Mouse (Mus musculus) midbrain, embryonic 14.5 days (tissue): ENCODE data around the gene Ran. TPM values are rescaled to one million over a fixed set of nuclear protein-coding genes. Genes with fewer than 3 reads are reported as not detected.
"Not testable (repeated sequence)": the region's sequence is repeated elsewhere in the genome, so short reads cannot be mapped to it uniquely, and the experiment has no call there.

Source experiments
- ATAC-seq: fragments of 200-750 bp; cut with Nextera tagmentation; 2 replicates; pipeline ENCODE4 v1.8.0; 2017; ENCODE audit warnings: moderate number of reproducible peaks, moderate library complexity; ENCODE audit not compliant: low FRiP score, low TSS enrichment
- DNase-seq: peaks from one replicate; pipeline ENCODE4 v3.0.0-alpha.2; 2015
- H3K27ac ChIP-seq: fragments of 300-500 bp; sonication (generic); replicated peaks from 2 replicates; pipeline ENCODE4 v1.5.1; 2014; ENCODE audit warnings: mild to moderate bottlenecking, low read depth, low read length, moderate library complexity
- H3K27me3 ChIP-seq: fragments of 300-500 bp; sonication (generic); 2 replicates; pipeline ENCODE4 v1.6.1; 2014; ENCODE audit warnings: low read length, control low read depth, mixed read lengths; ENCODE audit not compliant: control insufficient read depth, insufficient read depth
- H3K36me3 ChIP-seq: fragments of 300-500 bp; sonication (generic); 2 replicates; pipeline ENCODE4 v1.6.1; 2014; ENCODE audit warnings: low read length, control low read depth; ENCODE audit not compliant: control insufficient read depth, insufficient read depth
- H3K4me1 ChIP-seq: fragments of 300-500 bp; sonication (generic); 2 replicates; pipeline ENCODE4 v1.6.1; 2014; ENCODE audit warnings: mild to moderate bottlenecking, antibody characterized with exemption, low read length, control low read depth; ENCODE audit not compliant: control insufficient read depth, insufficient read depth
- H3K4me2 ChIP-seq: fragments of 300-500 bp; sonication (generic); 2 replicates; pipeline ENCODE4 v1.6.1; 2014; ENCODE audit warnings: mild to moderate bottlenecking, low read length, moderate library complexity
- H3K4me3 ChIP-seq: fragments of 300-500 bp; sonication (generic); replicated peaks from 2 replicates; pipeline ENCODE4 v1.5.1; 2014; ENCODE audit warnings: low read depth, low read length
- H3K9ac ChIP-seq: fragments of 300-500 bp; sonication (generic); replicated peaks from 2 replicates; pipeline ENCODE4 v1.6.1; 2014; ENCODE audit warnings: mild to moderate bottlenecking, low read length, moderate library complexity
- H3K9me3 ChIP-seq: fragments of 300-500 bp; sonication (generic); 2 replicates; pipeline ENCODE4 v1.6.1; 2016; ENCODE audit warnings: low read length, control low read depth, mixed read lengths; ENCODE audit not compliant: control insufficient read depth
- WGBS: fragments of 180-500 bp; shearing (Covaris S2); extraction: QIAGEN DNeasy Blood & Tissue Kit; methylation state at CpG from one replicate; pipeline ENCODE4 v1.1.7; 2014; 5-methylcytosine and 5-hydroxymethylcytosine counted together
- polyA plus RNA-seq: library from polyadenylated mRNA; unstranded; fragments of >200 nt; fragmentation: Nextera tagmentation; extraction: Ambion mirVana; gene quantifications from 2 replicates; pipeline ENCODE4 v1.2.1, GENCODE M21; 2014

Ran gene
- 391 and 451 TPM in 2 replicates for polyA plus RNA-seq

DNA sequence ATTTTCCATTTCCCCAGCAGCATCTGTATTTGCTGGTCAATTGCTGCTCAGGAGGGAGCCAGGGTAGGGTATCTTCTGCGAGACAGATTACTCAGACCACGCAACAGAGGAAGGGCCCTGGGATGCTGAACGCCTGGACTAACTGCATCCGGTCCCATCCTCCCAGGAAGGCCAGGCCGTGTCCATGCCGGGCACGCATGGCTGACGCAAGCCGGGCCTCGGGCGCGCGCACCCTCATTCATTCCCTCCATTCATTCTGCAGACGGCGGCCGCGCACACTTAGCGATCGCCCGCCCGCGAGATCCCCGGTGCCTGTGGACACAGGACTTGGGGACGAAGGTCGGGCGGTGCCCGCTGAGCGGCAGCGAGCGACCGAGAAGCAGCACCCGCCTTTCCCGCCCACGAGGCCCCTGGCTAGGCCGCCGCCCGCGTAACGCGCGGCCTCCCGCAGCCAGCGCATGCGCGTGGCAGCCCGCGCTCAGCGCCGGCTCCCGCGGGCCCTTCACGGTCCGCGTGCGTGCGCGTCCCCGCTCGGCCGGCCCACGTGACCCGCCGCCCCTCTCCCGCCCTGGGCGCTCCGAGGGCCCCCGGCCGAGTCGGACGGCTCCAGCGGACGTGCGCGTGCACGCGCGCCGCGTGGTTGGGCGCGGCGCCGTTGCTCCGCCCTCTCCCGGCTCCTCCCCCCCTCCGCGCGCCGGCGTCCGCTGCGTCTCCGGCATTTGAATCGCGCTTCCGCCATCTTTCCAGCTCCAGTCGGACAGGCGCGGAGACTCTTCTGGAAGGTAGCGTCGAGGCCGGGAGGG, at the start of gene Ran:
Gene Ran, plus strand, starts transcription at position 573 of the 803 bp plus-strand sequence.
- peak; percentile 93 for ATAC-seq
- Histone ChIP-seq H3K36me3 (peaks cover 15% of the 10 kb centered on the region; the same call in 1 of the 2 replicates), H3K9me3 (no peaks in the 10 kb centered on the region), H3K4me1 (peaks cover 19% of the 10 kb centered on the region), H3K4me2 (peak within 1 kb of the TSS; percentile 96), H3K27me3 (no peaks in the 10 kb centered on the region), H3K9ac (peak within 1 kb of the TSS; percentile 80), H3K4me3 (peak within 1 kb of the TSS; percentile 88), H3K27ac (peak within 1 kb of the TSS; percentile 99)
- peak; percentile 99 for DNase-seq
- under 1% methylated on average over 82 of the region's 102 CpGs for WGBS

DNA sequence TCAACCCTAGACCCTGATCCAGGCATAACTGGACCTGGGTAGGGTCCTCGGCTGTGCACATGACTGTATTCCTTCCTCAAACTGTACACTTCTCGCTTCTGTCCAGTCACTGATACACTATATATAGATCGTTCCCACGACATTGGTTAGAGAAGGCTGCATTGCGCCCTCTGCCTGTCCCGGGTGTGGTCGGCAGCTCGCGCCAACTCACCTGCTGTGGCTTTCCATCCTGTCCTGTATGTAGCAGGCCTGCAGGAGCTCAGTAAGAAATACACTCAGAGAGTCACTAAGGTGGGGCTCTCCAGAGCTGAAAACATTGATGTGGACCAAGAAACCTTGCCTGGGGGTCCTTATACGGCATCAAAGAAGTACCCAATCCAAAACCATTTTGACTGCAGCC, 49.0 kb upstream of the Ran start:
- Histone ChIP-seq H3K4me2 (0 out of 2 replicates have a peak overlapping the region, but pooled peaks have one; percentile 6), H3K4me1 (no peaks in the 10 kb centered on the region), H3K9me3 (no peaks in the 10 kb centered on the region), H3K9ac (no peak overlapping the region), H3K36me3 (no peaks in the 10 kb centered on the region), H3K4me3 (no peak overlapping the region), H3K27me3 (no peaks in the 10 kb centered on the region), H3K27ac (0 out of 2 replicates have a peak overlapping the region, but pooled peaks have one; percentile 42)
- 72% methylated on average over 10 of the region's 10 CpGs for WGBS
- ATAC-seq (no peak), DNase-seq (no peak)

DNA sequence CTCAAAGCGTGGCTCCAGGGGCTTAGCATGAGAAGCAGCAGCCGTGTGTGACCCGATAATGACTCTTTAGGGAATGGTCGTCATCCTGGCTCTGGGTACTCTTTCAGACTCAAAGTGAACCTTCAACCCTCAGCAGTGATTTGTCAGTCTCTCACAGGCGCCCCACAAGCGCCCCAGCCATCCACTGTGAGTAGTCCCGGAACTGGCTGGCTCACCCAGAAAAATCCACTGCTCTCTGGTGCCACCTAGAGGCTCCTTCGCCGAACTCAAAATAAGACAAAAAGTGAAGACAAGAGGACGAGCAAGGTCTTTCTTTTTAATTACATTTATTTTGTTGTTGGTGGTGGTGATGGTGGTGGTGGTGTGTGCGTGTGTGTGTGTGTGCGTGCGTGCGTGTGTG, 48.6 kb upstream of the Ran start:
- Histone ChIP-seq H3K27ac (0 out of 2 replicates have a peak overlapping the region, but pooled peaks have one; percentile 42), H3K9me3 (no peaks in the 10 kb centered on the region), H3K4me1 (no peaks in the 10 kb centered on the region), H3K4me2 (0 out of 2 replicates have a peak overlapping the region, but pooled peaks have one; percentile 6), H3K9ac (no peak overlapping the region), H3K4me3 (no peak overlapping the region), H3K27me3 (no peaks in the 10 kb centered on the region), H3K36me3 (no peaks in the 10 kb centered on the region)
- DNase-seq (peak; percentile 92), ATAC-seq (no peak)
- WGBS: 19% methylated on average over 14 of the region's 14 CpGs

DNA sequence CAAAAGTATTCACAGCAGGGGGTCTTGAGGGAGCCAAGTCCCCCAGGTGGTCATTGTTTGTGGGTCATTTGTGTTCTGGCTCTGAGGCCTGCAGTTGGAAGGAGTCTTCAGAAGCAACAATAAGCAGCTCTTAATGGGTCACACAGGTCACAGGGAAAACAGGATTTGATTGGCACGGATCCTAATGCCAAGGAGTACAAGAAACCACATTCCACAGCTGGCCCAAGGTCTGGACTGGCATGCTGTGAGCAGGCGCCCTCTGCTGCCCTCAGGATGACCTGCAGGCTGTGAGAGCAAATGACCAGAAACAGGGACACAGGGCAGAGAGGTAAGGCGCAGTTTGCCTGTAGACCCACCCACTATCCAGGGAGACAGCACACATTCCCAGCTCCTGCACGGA, 43.6 kb upstream of the Ran start:
- Histone ChIP-seq H3K9me3 (no peaks in the 10 kb centered on the region), H3K4me1 (no peaks in the 10 kb centered on the region), H3K4me2 (no peak overlapping the region), H3K9ac (no peak overlapping the region), H3K4me3 (no peak overlapping the region), H3K36me3 (no peaks in the 10 kb centered on the region), H3K27me3 (no peaks in the 10 kb centered on the region), H3K27ac (no peak overlapping the region)
- ATAC-seq (no peak), DNase-seq (peak; percentile 62)
- 11% methylated on average over 4 of the region's 4 CpGs for WGBS

DNA sequence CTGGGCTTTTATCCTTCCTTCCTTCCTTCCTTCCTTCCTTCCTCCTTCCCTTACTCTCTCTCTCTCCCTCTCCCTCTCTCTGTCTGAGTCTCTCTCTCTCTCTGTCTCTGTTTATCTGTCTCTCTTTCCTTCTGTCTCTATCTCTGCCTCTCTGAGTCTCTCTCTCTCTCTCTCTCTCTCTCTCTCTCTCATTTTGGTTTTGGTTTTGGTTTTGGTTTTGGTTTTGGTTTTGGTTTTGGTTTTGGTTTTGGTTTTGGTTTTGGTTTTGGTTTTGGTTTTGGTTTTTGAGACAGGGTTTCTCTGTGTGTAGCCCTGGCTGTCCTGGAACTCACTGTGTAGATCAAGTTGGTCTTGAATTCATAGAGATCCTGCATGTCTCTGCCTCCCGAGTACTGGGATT, 42.4 kb upstream of the Ran start:
- not testable (repeated sequence) for H3K27ac ChIP-seq, DNase-seq, H3K9me3 ChIP-seq, H3K4me2 ChIP-seq, H3K27me3 ChIP-seq, H3K4me3 ChIP-seq, ATAC-seq, H3K36me3 ChIP-seq, H3K9ac ChIP-seq, H3K4me1 ChIP-seq
- 85% methylated on average over 1 of the region's 1 CpGs for WGBS

- Histone ChIP-seq H3K36me3 (no peaks in the 10 kb centered on the region), H3K4me1 (no peaks in the 10 kb centered on the region), H3K27ac (no peak overlapping the region), H3K9ac (no peak overlapping the region), H3K4me2 (no peak overlapping the region), H3K9me3 (no peaks in the 10 kb centered on the region), H3K4me3 (no peak overlapping the region), H3K27me3 (no peaks in the 10 kb centered on the region)
- no peak for ATAC-seq
- WGBS: 98% methylated on average over 7 of the region's 7 CpGs
- no peak for DNase-seq
These were observed 40.9 kb upstream of the Ran start for GRCm38 (mm10) chr5:128978957-128979356.

DNA sequence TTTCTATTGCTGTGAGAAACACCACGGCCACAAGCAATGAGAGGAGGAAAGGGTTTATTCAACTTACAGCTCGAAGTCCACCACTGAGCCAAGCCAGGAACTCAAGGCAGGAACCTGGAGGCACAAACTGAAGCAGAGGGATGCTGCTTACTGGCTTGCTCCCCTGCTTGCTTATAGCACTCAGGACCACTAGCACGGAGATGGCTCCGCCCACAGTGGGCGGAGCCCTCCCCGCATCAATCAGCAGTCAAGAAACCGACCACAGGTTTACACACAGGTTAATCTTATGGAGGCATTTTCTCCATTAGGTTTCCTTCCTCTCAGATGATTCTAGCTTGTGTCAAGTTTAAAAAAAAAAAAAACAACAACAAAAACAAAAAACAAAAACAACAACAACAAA, 39.0 kb upstream of the Ran start:
- Histone ChIP-seq H3K27ac (no peak overlapping the region), H3K9ac (no peak overlapping the region), H3K4me3 (no peak overlapping the region), H3K9me3 (no peaks in the 10 kb centered on the region), H3K27me3 (no peaks in the 10 kb centered on the region), H3K4me1 (no peaks in the 10 kb centered on the region), H3K4me2 (no peak overlapping the region), H3K36me3 (peaks cover 10% of the 10 kb centered on the region)
- DNase-seq: no peak
- WGBS: 75% methylated on average over 7 of the region's 7 CpGs
- ATAC-seq: no peak

DNA sequence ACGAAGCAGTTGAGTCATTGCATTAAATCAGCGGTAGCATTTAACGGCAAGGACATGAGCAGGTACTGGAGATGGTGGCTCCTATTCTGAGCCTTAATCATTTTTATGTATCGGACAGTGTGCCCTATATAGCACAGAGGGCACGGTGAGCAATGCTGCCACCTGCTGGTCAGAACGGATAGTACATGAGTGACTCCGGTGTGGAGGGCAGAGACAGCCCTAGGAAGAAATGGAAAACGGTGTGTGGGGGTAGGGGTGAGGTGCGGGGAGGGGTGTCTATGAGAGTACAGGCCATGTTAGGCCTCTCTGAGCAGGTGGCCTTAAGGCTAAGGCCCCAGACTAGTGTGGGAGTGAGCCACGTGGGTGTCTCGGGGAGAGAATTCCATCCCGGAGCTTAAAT, 38.3 kb upstream of the Ran start:
- no peak for ATAC-seq
- WGBS: 25% methylated on average over 12 of the region's 12 CpGs
- no peaks in the 10 kb centered on the region for H3K27me3 ChIP-seq
- DNase-seq: peak; percentile 86
- no peak overlapping the region for H3K4me3 ChIP-seq
- H3K36me3 ChIP-seq: peaks cover 15% of the 10 kb centered on the region
- no peak overlapping the region for H3K4me2 ChIP-seq
- H3K9me3 ChIP-seq: no peaks in the 10 kb centered on the region
- no peak overlapping the region for H3K9ac ChIP-seq
- H3K4me1 ChIP-seq: no peaks in the 10 kb centered on the region
- H3K27ac ChIP-seq: no peak overlapping the region

GRCm38 (mm10) chr5:128984536-128984935, 35.3 kb upstream of the Ran start:
- 91% methylated on average over 6 of the region's 6 CpGs for WGBS
- ATAC-seq: no peak
- Histone ChIP-seq H3K4me1 (no peaks in the 10 kb centered on the region), H3K4me2 (no peak overlapping the region), H3K27ac (no peak overlapping the region), H3K4me3 (no peak overlapping the region), H3K9ac (no peak overlapping the region), H3K36me3 (peaks cover 31% of the 10 kb centered on the region), H3K9me3 (no peaks in the 10 kb centered on the region), H3K27me3 (no peaks in the 10 kb centered on the region)
- no peak for DNase-seq
